Mouse (Mus musculus) ovary, adult 18-20 months (tissue): Measurements from ENCODE around the gene Gm10770.
"Not testable (repeated sequence)": the region's sequence is repeated elsewhere in the genome, so short reads cannot be mapped to it uniquely, and the experiment has no call there.

Experiments used
- DNase-seq: peaks from one replicate; pipeline ENCODE4 v3.0.0; 2022; ENCODE audit warnings: low spot score, mixed read lengths

Gm10770 gene

DNA sequence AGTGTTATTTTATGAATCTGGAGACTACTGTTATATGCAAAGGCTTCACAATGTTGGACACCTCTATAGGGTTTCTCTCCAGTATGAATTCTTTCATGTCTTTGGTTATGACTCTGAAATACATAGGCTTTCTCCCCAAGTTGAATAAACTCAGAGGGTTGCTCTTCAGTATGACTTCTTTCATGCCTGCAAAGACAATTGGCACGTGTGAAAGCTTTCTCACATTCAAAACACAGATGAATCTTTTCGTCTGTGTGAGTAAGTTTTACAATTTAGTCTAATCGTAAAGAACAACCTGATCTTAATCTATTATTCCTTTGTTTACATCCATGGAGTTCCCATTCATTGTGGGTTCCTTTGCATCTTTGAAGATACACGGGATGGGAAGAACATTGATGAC is at the start of gene Gm10770:
Gm10770 (minus strand) TSS at position 101 of the 400 bp plus-strand sequence.
- DNase-seq, result not testable (repeated sequence)

- not testable (repeated sequence) for DNase-seq
These were observed 43.8 kb upstream of the Gm10770 start for GRCm38 (mm10) chr2:150223263-150223662.

DNA sequence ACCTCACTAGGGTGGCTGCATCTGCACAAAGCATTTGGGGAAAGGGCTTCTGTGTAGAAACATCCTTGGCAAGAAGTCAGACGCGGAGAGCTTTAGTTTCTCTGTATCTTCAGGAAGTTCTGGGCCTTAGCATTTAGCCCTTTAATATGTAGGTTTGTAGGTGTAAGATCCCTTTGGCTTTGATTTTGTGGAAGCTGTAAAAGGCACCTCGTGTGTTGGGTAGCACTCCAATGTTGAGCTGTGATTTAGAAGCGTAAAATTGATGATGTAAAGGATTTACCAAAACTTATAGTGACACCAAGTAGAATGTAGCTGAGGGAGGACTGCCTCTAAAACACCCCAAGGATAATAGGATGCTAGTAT is 38.9 kb upstream of the Gm10770 start:
- not testable (repeated sequence) for DNase-seq

- DNase-seq, result peak; percentile 87
These were observed 38.3 kb upstream of the Gm10770 start, which contains the start of gene Zfp937 for GRCm38 (mm10) chr2:150217600-150218362. Gene Zfp937, plus strand, starts transcription at chr2:150218073.

DNA sequence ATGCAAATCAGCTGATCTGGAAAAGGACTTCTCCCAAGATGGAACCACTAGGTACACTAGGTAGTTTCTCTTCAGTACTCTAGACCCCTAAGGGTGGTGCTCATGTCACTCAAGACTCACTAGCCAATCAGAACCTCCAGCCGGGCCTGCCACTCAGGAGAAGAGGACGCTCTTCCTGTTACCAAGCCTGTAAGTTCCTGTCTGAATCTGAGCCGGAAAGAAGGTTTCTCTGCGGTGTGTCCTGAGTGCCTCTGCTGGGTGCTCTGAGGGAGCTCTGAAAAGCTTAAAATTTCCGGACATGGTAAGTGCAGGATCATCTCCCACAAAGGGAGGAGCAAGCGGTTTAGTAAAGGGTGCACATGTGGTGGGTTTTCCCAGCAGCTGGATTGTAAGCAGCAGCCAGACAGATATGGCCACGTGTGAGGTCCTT is 2.1 kb upstream of the Gm10770 start, which contains the start of gene Gm14139:
Gm14139 (plus strand) TSS at position 186 of the 430 bp plus-strand sequence.
- DNase-seq, result not testable (repeated sequence)

- DNase-seq, result not testable (repeated sequence)
These were observed 1.6 kb upstream of the Gm10770 start for GRCm38 (mm10) chr2:150181046-150181445.

DNA sequence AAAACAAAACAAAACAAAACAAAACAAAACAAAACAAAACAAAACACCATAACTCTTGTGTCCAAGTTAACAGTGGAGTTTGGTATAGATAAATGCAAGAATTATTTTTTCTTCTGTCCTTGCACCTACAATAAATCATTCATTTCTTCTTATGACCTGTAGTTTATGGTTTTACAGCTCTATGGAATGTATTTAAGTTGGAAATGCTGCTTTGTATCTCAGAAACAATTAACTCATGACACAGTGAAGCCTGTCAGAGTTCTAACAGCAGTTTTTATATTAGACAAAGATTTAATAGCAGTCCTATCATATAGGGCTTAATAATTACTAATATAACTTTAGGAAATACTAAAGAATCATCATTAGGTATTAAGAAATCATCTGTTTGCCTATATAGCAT is 5.6 kb downstream of the Gm10770 start:
- DNase-seq, result no peak

DNA sequence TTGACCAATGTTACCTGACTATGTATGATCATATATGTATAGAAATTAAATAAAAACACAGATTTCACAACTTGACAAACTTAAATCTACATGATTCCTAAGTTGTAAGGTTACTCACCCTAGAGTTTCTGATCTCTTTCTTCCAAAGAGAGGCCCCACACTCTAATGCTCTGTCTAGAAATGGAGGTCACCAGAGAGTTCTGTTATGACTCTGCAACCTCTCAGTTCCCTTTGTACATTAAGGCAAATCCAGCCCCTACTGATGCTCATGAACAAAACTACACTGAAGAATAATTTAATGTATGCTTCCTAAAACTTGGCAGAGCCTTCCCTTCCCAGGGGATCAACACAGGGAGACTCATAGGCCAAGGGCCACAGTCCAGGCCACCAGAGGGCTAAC is 12.8 kb downstream of the Gm10770 start:
- DNase-seq, result no peak

DNA sequence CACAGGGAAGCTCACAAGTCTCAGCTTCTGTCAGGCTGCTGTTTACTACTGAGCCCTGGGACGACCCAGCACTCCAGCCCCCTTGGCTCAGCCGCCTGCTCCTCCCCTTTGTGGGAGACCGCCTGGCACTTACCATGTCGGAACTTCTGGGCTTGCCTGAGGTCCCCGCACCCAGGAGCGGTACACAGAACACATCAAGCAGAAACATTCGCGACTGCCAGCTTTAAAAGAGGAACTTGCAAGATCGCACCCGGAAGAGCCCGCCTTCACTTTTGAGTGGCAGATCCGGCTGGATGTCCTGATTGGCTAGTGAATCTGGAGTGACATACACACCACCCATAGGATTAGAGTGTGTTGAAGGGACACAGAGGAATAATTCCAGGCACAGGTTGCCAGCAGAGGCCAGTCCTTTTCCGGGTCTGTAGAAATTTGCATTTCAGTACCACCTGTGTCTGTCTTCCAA is 43.0 kb downstream of the Gm10770 start, which contains the start of gene Zfp120:
Zfp120 (minus strand) TSS at position 274 of the 463 bp plus-strand sequence.
- DNase-seq, result peak; percentile 80

DNA sequence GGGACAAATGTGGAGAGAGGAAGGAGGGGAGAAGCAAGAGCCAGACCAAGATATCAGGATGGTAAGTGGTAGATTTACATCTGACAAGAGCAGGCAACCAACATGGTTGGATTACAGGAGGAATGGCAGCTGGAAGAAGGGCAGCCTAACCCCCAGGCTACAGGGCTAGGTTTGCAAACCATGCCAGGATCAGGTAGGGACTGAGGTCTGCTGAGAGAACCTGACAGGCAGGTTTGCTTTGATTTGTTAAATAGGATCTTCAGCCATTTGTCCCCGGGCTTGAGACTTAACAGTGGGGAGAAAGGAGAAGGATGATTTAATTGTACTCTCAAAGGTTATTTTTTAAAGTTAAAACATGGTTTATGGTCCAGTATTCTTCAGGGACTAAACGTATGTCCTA is 46.7 kb downstream of the Gm10770 start:
- DNase-seq, result no peak

DNA sequence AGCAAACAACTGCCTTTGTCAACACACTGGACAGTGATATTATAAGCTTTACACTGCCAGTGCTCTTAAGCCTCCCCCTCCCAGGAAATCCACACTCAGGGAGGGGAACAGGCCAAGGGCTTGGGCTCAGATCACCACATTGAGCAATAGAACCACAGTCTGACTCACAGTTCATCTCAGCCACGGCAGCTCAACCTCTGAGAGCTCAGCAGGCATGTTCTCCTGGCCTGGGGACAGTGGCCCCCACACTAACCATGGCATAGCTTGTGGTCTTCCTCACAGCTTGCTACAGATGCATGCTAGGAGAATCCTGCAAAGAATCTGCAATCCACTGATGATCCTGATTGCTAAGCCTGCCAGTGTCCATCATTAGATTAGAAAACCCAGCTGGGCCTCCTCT is 47.5 kb downstream of the Gm10770 start:
- not testable (repeated sequence) for DNase-seq
